18 mouse cellular contexts compared by ENCODE assay signal in the genomic region with DNA sequence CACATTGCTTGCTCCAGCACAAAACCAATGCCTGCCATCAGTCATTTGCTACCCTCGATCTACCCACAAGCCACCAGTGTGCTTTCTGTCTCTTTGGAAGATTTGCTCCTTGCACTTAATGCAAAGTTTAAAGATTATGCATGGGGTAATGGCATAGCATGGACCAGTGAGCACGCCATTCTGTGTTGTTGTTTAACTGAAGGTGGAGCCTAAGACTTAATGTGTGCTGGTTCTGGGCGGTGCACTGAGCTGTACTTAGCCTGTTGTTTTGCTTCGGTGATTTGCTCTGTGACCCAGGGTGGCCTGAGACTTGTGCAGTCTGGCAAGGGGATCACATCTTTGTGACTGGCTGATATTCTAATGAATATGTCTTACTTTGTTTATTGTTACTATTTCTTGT. TPM values are rescaled to one million over a fixed set of nuclear protein-coding genes. Genes with fewer than 3 reads are reported as not detected.
"Had no signal": no experiment of that assay in that cellular context is flagged by ENCODE, and none has a peak within 500 bp of the region (broad histone marks: within the 10 kb centered on the region; RNA-seq: fewer than 3 reads in every experiment).

No protein-coding gene starts in this region.

- H3K27me3 ChIP-seq: liver, embryonic 15.5 days; neural tube, embryonic 12.5 days had no signal

- DNase-seq: lung, adult 2 months; lung, postnatal 36 days; midbrain, embryonic 14.5 days; retina, postnatal 1 day; right cerebral cortex, postnatal 14 days; thymus, postnatal 36 days had no signal

- H3K9ac ChIP-seq: liver, embryonic 15.5 days; neural tube, embryonic 12.5 days had no signal

- H3K4me2 ChIP-seq: liver, embryonic 11.5 days; liver, embryonic 15.5 days; neural tube, embryonic 12.5 days had no signal

- ATAC-seq: hindbrain, embryonic 16.5 days; lung, postnatal 0 days had no signal

- H3K27ac ChIP-seq: left cerebral cortex, adult 2 months; limb, embryonic 10.5 days; liver, embryonic 15.5 days; neural tube, embryonic 12.5 days had no signal

- H3K4me3 ChIP-seq: left cerebral cortex, adult 2 months; limb, embryonic 10.5 days; liver, embryonic 15.5 days; neural tube, embryonic 12.5 days had no signal

- H3K9me3 ChIP-seq: limb, embryonic 10.5 days; liver, embryonic 15.5 days; neural tube, embryonic 12.5 days had no signal

RNA-seq across cellular contexts. Expression of a gene that starts 14.1 kb away (rescaled TPM):
- polyA plus RNA-seq: hindbrain, embryonic 16.5 days; intestine, embryonic 14.5 days; large intestine, adult 2 months; limb, embryonic 10.5 days; liver, embryonic 11.5 days; liver, embryonic 15.5 days; lung, adult 2 months; lung, postnatal 0 days; midbrain, embryonic 14.5 days; neural tube, embryonic 12.5 days; stomach, embryonic 14.5 days; thymus, postnatal 0 days had no signal

RNA-seq across cellular contexts. Expression of a gene that starts 22.8 kb away (rescaled TPM):
- polyA plus RNA-seq: intestine, embryonic 14.5 days; liver, embryonic 11.5 days; liver, embryonic 15.5 days; lung, postnatal 0 days; midbrain, embryonic 14.5 days; neural tube, embryonic 12.5 days had no signal

RNA-seq across cellular contexts. Expression of a gene that starts 40.4 kb away (rescaled TPM):
- polyA plus RNA-seq: hindbrain, embryonic 16.5 days; intestine, embryonic 14.5 days; limb, embryonic 10.5 days; limb, embryonic 14.5 days; liver, embryonic 11.5 days; liver, embryonic 15.5 days; lung, adult 2 months; lung, postnatal 0 days; midbrain, embryonic 14.5 days; neural tube, embryonic 12.5 days; stomach, embryonic 14.5 days had no signal
